Mouse (Mus musculus) limb, embryonic 10.5 days (tissue): ENCODE results near the gene Sept6. TPM values are rescaled to one million over a fixed set of nuclear protein-coding genes. Genes with fewer than 3 reads are reported as not detected.
"Not testable (repeated sequence)": the region's sequence is repeated elsewhere in the genome, so short reads cannot be mapped to it uniquely, and the experiment has no call there.

Source experiments
- DNase-seq: peaks from one replicate; pipeline ENCODE4 v3.0.0-alpha.2; 2017; ENCODE audit warnings: low spot score
- H3K27ac ChIP-seq: fragments of 300-500 bp; sonication (generic); 2 replicates; pipeline ENCODE4 v1.5.1; 2016; ENCODE audit warnings: mild to moderate bottlenecking
- H3K27me3 ChIP-seq: fragments of 300-500 bp; sonication (generic); 2 replicates; pipeline ENCODE4 v1.6.1; 2016; ENCODE audit warnings: low read depth, mild to moderate bottlenecking; ENCODE audit not compliant: poor library complexity, severe bottlenecking
- H3K36me3 ChIP-seq: fragments of 300-500 bp; sonication (generic); 2 replicates; pipeline ENCODE4 v1.6.1; 2016; ENCODE audit warnings: mild to moderate bottlenecking, moderate library complexity
- H3K4me1 ChIP-seq: fragments of 300-500 bp; sonication (generic); 2 replicates; pipeline ENCODE4 v1.6.1; 2016
- H3K4me3 ChIP-seq: fragments of 300-500 bp; sonication (generic); 2 replicates; pipeline ENCODE4 v1.5.1; 2016; ENCODE audit warnings: mild to moderate bottlenecking, moderate library complexity
- H3K9me3 ChIP-seq: fragments of 300-500 bp; sonication (generic); replicated peaks from 2 replicates; pipeline ENCODE4 v1.6.1; 2016; ENCODE audit warnings: mild to moderate bottlenecking
- WGBS: fragments of 180-500 bp; shearing (Covaris S2); methylation state at CpG from one replicate; pipeline ENCODE4 v1.1.7; 2016; 5-methylcytosine and 5-hydroxymethylcytosine counted together
- polyA plus RNA-seq: library from polyadenylated mRNA; unstranded; fragments of >200 nt; fragmentation: Nextera tagmentation; extraction: Ambion mirVana; gene quantifications from 2 replicates; pipeline ENCODE4 v1.2.1, GENCODE M21; 2016

Gene Sept6
- polyA plus RNA-seq, 1 experiment from 2014 or later = 59.0 TPM

DNA sequence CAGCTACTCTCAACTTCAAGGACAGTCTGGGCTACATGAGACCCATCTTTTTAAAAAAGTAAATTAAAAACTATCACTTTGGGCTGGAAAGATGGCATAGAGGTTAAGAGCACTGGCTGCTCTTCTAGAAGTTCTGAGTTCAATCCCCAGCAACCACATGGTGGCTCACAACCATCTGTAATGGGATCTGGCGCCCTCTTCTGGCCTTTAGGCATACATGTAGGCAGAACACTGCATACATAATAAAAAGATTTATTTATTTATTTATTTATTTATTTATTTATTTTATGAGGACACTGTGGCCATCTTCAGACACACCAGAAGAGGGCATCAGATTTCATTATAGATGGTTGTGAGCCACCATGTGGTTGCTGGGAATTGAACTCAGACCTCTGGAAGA is 92.7 kb downstream of the Sept6 start:
- not testable (repeated sequence) for H3K4me3 ChIP-seq, DNase-seq, H3K27me3 ChIP-seq, H3K4me1 ChIP-seq, H3K27ac ChIP-seq, H3K9me3 ChIP-seq, H3K36me3 ChIP-seq
- WGBS = 50% methylated on average over 1 of the region's 1 CpGs

DNA sequence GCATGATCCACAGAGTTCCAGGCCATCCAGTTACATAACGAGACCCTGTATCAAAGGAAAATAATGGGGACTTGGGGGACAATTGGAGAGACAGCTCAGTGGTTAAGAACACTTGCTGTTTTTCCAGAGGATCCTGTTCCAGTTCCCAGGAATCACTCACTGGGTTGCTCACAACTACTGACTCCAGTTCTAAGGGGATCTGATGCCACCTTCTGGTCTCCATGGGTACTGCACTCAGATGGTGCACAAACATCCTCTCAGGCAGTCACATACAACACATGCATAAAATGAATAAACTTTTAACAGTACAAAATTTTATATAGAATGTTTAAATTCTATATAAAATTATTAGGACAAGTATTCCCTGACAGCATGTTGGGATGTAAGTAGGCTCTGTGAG is 106.9 kb downstream of the Sept6 start:
- Histone ChIP-seq H3K27ac (no peak overlapping the region), H3K27me3 (no peaks in the 10 kb centered on the region), H3K4me3 (no peak overlapping the region), H3K9me3 (no peaks in the 10 kb centered on the region), H3K36me3 (peaks cover 42% of the 10 kb centered on the region), H3K4me1 (no peaks in the 10 kb centered on the region)
- 93% methylated on average over 1 of the region's 1 CpGs for WGBS
- DNase-seq = no peak

DNA sequence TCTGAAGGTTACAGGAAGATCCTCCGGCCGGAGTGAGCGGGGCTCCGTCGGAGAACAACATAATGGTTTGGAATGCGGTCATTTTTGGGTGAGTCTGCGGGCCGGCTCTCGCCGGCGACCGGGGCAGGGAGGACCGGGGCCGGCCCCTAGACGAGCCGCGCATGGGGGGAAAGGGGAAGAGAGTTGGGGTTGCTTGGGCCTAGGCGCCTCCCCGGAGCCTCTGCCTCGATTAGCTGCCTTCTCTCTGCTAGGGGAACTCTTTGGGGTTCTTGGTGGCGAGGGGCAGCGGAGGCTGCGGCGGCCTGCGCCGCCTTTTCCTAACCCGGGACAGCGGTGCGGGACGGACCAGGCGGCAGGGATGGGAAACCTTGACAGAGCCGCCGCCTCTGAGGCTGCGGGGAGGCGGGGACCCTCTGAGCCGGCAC is 116.9 kb downstream of the Sept6 start:
- Histone ChIP-seq H3K9me3 (no peaks in the 10 kb centered on the region), H3K4me1 (peaks cover 3% of the 10 kb centered on the region), H3K4me3 (peak overlapping the region; percentile 72), H3K36me3 (peaks cover 16% of the 10 kb centered on the region), H3K27ac (peak overlapping the region; percentile 88), H3K27me3 (peaks cover 13% of the 10 kb centered on the region)
- WGBS = 16% methylated on average over 25 of the region's 36 CpGs
- no peak for DNase-seq

DNA sequence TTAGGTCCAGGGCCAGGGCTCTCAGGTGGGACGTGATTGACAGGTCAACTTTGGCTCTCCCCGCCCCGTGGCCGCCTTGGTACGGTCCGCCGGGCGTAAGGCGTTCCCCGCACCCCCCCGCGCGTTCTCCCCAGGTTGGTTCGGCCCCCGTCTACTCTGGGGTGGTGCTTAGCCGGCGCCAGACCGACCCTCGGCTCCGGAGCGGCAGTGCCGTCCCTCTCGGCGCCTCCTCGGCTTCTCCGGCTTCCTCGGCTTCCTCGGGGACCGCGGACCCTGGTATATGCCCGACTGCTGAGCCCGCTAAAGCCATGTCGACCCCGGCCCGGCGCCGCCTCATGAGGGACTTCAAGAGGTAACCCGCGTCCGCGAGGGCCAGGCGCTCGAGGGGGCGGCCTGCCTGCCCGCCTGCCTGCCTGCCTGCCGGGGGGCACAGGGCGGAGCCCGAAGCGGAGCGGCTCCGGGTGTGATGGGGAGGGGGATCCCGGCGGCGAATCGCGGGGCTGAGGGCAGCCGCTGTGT is 117.4 kb downstream of the Sept6 start:
- Histone ChIP-seq H3K36me3 (peaks cover 14% of the 10 kb centered on the region), H3K4me3 (peak overlapping the region; percentile 72), H3K4me1 (peaks cover 3% of the 10 kb centered on the region), H3K27me3 (peaks cover 13% of the 10 kb centered on the region), H3K27ac (peak overlapping the region; percentile 88), H3K9me3 (no peaks in the 10 kb centered on the region)
- DNase-seq = peak; percentile 89
- 9% methylated on average over 53 of the region's 57 CpGs for WGBS

DNA sequence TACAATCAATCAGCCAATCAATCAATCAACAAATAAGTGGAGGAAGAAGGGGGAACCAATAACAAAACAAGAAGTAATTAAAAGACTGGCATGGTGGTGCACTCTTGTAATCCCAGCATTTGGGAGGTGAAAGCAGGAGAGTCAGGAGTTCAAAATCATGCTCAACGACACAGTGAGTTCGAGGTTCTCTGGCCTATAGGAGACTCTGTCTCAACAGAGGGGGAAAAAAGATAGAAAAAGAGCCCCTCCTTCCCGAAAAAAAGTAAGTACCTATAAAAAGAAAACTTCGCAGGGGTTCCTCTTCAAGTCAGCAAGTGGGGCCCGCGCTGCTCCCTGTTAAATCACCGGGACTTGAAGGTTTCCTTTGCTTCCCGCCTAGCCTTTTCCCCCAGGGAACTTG is 117.8 kb downstream of the Sept6 start, which contains the start of the genes Ube2a and C330007P06Rik:
Gene Ube2a (plus strand): TSS at position 136 of the 400 bp plus-strand sequence.
Gene C330007P06Rik (minus strand): TSS at position 347 of the 400 bp plus-strand sequence.
- H3K27ac ChIP-seq = peak within 1 kb of the TSS; percentile 88
- DNase-seq = no peak

DNA sequence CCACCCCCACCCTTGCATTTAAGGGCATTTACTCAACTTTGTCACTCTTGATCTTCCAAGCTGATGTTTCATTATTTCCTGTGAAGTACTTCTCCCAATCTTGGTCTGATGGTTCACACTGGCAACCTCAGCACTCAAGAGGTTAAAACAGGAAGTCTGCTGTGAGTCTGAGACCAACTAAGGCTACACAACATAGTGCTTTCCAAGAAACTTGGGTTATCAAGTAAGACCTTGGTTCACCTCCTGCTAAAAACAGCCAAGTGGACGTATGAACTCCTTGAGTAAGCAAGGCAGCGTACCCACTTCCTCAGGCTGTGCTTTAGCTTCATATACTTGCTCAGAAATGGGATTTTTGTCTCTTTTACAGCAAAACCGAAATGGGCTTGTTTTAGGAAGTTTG is 121.2 kb downstream of the Sept6 start:
- Histone ChIP-seq H3K4me1 (peaks cover 1% of the 10 kb centered on the region), H3K9me3 (no peaks in the 10 kb centered on the region), H3K4me3 (no peak overlapping the region), H3K36me3 (no peaks in the 10 kb centered on the region), H3K27ac (no peak overlapping the region), H3K27me3 (peaks cover 13% of the 10 kb centered on the region)
- no peak for DNase-seq
- WGBS = 76% methylated on average over 3 of the region's 3 CpGs

More for the DNA sequence above, 117.8 kb downstream of the Sept6 start, which contains the start of the genes Ube2a and C330007P06Rik:
- Histone ChIP-seq H3K36me3 (peaks cover 14% of the 10 kb centered on the region), H3K9me3 (no peaks in the 10 kb centered on the region), H3K27me3 (peaks cover 13% of the 10 kb centered on the region), H3K4me3 (peak within 1 kb of the TSS; percentile 72), H3K4me1 (peaks cover 3% of the 10 kb centered on the region)
- WGBS = 23% methylated on average over 8 of the region's 8 CpGs

DNA sequence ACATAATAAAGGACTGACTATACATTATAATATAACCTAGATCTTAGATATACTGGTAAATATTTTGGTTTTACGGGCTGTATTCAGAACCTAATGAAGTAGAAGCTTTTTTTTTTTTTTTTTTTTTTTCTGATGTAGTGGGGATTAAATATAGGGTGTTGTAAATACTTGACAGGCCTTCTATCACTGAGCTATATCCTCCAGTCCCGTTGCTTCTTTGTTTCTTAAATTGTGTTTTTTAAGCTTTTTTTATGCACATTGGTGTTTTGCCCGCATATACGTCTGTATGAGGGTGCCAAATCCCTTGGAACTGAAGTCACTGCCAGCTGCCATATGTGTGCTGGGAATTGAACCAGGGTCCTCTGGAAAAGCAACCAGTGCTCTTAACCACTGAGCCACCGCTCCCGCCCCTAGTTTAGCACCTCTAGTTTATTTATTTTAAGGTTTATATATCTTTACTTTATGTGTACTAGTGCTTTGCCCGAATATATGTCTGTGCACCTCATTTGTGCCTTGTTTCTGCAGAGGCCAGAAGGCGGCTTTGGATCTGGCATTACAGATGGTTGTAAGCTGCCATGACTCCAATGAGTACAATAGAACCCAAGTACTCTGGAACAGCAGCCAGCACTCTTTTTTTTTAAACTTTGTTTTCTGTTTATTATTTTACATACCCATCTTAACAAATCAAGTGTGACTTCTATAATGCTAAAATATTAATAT is 126.8 kb downstream of the Sept6 start:
- peak overlapping the region; percentile 74; the same call in 1 of the 2 replicates for H3K27ac ChIP-seq
- no peaks in the 10 kb centered on the region for H3K27me3 ChIP-seq
- no peaks in the 10 kb centered on the region for H3K9me3 ChIP-seq
- H3K36me3 ChIP-seq = 0 out of 2 replicates have a peak, but pooled peaks cover 2% of the 10 kb centered on the region
- H3K4me3 ChIP-seq = peak overlapping the region; percentile 55
- 0 out of 2 replicates have a peak, but pooled peaks cover 7% of the 10 kb centered on the region for H3K4me1 ChIP-seq
- WGBS = 56% methylated on average over 8 of the region's 8 CpGs
- DNase-seq = peak; percentile 26

DNA sequence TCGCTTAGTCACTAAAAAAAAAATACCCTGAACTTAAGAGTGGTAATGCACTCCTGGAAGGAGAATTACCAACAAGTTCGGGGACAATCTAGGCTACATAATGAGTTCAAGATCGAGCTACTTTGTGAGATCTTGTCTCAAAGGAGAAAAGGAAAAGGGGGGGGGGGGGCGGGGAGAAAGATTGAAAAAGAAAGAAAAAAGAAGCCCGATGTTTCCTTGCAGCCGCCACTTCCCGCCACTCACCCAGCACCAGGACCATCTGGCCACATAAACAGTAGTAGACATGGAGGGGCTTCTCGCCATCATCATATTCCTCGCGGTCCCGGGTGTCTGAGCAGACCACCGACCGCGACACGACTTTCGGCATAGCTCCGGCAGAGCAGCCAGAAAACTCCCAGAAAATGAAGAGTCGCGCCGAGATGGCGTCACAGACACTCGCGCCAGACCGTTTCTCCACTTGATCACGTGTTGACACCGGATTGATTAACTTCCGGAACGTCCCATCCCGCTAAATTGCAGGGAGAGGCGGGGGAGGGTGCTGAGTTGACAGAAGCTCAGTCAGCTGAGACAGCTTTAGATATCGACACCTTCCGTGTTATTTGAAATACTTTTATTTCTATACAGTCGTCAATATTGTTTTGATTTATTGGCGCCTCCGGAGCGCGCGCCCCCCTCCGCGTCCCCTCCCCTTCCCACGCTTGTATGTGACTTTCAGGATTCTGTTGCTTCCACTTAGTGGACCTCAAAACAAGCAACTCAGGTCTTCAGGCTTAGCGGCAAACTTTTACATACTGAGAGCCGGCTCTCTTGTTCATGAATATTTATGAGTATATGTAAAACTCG is 127.6 kb downstream of the Sept6 start:
- 0 out of 2 replicates have a peak, but pooled peaks cover 7% of the 10 kb centered on the region for H3K4me1 ChIP-seq
- H3K4me3 ChIP-seq = peak overlapping the region; percentile 55
- no peaks in the 10 kb centered on the region for H3K27me3 ChIP-seq
- 12% methylated on average over 43 of the region's 44 CpGs for WGBS
- peak overlapping the region; percentile 74 for H3K27ac ChIP-seq
- no peaks in the 10 kb centered on the region for H3K9me3 ChIP-seq
- DNase-seq = peak; percentile 83
- H3K36me3 ChIP-seq = 0 out of 2 replicates have a peak, but pooled peaks cover 4% of the 10 kb centered on the region

Other genes starting within 250 kb of the Sept6 start
- gene Slc25a43, start 248.1 kb downstream of the Sept6 start, polyA plus RNA-seq = 1.6 and 2.3 TPM in 2 replicates
- 728 and 870 TPM in 2 replicates for gene Slc25a5, start 196.1 kb downstream of the Sept6 start, polyA plus RNA-seq
- gene Ube2a, start 117.9 kb downstream of the Sept6 start, polyA plus RNA-seq = 125 TPM in 2 replicates
- gene C330007P06Rik, start 117.7 kb downstream of the Sept6 start, polyA plus RNA-seq = 32.0 and 32.6 TPM in 2 replicates
- 2.3 and 2.7 TPM in 2 replicates for gene Nkrf, start 88.9 kb downstream of the Sept6 start, polyA plus RNA-seq
- gene Sowahd, start 57.1 kb upstream of the Sept6 start, polyA plus RNA-seq = 0.09 and 0.15 TPM in 2 replicates
- 429 and 521 TPM in 2 replicates for gene Rpl39, start 93.6 kb upstream of the Sept6 start, polyA plus RNA-seq
- gene Upf3b, start 118.5 kb upstream of the Sept6 start, polyA plus RNA-seq = 14.0 and 18.4 TPM in 2 replicates
- 16.8 and 20.2 TPM in 2 replicates for gene Nkap, start 135.0 kb upstream of the Sept6 start, polyA plus RNA-seq
- gene Akap14, start 177.0 kb upstream of the Sept6 start, polyA plus RNA-seq = not detected in 2 replicates
- 329 and 348 TPM in 2 replicates for gene Ndufa1, start 199.4 kb upstream of the Sept6 start, polyA plus RNA-seq
- gene Rnf113a1, start 199.5 kb upstream of the Sept6 start, polyA plus RNA-seq = 9.4 and 11.4 TPM in 2 replicates
- not detected in 2 replicates for gene Gm9, start 219.2 kb upstream of the Sept6 start, polyA plus RNA-seq
- gene Rhox1, start 230.5 kb upstream of the Sept6 start, polyA plus RNA-seq = not detected in 2 replicates